Mouse (Mus musculus) erythroblast, adult 5-6 weeks (primary cell): Measurements from ENCODE around the gene Slc38a2. TPM values are rescaled to one million over a fixed set of nuclear protein-coding genes. Genes with fewer than 3 reads are reported as not detected.

Experiments used
- ATAC-seq: replicated peaks from 2 replicates; pipeline ENCODE4 v1.8.0; 2016; ENCODE audit warnings: moderate number of reproducible peaks, mild to moderate bottlenecking, moderate TSS enrichment, inconsistent platforms; ENCODE audit not compliant: poor library complexity, low FRiP score, severe bottlenecking
- total RNA-seq, 2 experiments: library from RNA; stranded (forward) in 1 of 2; stranded (reverse) in 1 of 2; fragments of 150-400 nt in 1 of 2; fragments of 200-764, 138-1000 nt in 1 of 2; gene quantifications; 2 replicates each; pipeline versions ENCODE4 v1.2.3 to v1.2.4; 2015 to 2017; ENCODE audit warnings: low replicate concordance in 2 of 2

The Slc38a2 gene
- total RNA-seq, 2 experiments from 2014 or later: 29.1 to 34.4 TPM

DNA sequence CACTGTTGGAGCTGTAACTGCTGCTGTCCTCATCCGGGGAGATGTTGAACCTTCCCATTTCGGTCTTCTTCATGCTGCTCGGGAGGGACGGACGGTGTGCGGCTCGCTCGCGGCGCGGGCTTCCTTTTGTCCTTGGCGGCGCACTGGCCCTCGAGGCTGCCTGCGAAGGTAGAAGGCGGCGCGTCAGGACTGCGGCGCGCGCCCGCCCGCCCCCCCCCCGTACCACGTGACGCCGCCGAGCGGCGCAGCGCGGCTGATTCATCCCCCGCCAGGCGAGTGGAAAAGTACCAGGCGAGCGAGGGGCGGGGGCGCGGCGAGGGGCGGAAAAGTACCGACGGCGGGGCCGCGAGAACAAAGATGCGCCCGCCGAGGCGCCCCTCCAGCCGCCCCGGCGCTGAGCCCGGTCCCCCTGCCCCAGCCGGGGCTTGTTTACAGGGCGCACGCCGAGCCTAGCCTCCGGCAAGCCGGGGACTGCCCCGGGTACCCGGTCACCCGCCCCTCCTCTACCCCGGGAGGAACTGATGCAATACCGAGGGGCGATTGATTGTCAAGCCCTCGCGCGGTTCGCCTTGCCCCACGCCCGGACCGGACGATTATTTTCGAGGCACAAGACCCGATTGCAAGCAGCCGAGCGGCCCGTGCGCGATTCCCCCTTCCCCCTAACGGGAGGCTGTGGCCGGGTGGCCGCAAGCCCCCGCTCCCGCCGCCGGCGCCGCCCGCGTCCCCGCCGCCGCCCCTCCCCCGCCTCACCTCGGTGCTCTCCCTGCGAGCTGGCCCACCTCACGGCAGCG, 677 bp downstream of the Slc38a2 start:
- peak; percentile 61 for ATAC-seq

DNA sequence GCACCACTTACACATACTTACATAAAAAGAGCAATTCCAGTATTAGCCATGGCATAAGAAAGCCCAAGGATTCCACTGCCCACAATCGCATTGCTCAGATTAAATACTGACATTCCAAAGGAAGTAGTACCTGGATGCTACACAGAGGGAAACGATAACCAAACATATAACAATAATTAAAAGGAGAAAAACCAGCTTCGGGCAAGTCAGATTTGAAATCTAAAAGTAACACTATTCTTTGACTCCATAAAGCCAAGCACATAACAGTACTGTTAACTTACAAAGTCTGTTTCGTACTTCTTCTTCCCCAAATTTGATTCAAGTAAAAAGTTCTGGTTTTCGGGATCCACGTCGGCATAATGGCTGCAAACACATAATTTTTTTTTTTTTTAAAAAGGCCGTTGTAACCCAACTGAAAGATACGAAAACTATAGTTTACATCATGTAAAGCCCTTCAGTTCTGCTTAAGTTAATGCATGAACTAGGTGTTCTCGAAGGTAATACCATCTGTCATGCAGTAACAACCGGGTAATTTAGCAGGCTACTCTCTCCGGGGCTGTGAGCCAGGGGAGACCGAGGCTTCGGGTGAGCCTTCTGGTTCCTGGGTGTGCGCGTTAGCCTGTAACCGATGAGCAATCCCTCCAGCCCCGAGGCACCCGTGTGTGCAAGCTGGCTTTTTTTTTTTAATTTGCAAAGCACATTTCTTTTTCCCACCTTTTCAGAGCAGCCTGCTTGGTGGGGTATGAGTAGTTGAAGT, 1.5 kb downstream of the Slc38a2 start:
- peak; percentile 47 for ATAC-seq

GRCm38 (mm10) chr15:96696486-96697284, 2.8 kb downstream of the Slc38a2 start:
- ATAC-seq: no peak

- no peak for ATAC-seq
These were observed 3.8 kb downstream of the Slc38a2 start for GRCm38 (mm10) chr15:96695455-96696421.

DNA sequence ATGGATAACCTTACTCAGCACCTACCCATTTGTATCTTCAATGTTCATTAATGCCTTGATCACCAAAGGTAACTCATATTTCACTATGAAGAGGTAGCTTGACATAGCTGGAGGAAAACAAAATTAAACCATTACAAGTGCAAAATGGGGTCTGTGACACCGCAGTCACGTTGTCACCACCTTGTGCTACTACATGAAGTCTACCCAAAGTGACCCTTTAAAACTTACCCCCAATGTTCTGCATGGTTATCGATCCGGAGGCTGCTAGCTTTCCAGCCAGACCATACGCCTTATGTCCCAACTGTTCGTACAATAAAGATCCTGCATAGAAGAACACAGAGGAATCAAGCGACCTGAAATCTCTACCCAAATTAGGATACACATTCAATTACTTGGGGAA, 4.5 kb downstream of the Slc38a2 start:
- no peak for ATAC-seq

DNA sequence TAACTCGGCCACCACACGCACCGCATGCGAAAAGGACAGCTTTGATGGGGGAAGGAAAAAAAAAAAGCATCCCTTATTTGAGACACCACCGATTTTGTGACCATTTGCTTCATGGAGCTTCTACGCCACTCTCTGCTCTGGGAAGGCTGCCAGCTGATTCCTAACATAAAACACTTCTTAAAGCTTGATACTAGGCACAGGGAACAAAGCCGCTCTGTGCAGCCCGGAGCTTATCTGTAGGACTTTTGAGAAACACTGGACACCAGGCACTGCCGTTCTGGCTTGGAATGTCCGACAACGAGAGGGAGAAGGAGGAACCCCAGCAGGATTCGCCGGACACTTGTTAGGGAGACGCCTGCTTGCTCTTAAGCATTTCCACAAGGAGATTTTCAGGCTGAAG, 5.8 kb downstream of the Slc38a2 start:
- no peak for ATAC-seq

DNA sequence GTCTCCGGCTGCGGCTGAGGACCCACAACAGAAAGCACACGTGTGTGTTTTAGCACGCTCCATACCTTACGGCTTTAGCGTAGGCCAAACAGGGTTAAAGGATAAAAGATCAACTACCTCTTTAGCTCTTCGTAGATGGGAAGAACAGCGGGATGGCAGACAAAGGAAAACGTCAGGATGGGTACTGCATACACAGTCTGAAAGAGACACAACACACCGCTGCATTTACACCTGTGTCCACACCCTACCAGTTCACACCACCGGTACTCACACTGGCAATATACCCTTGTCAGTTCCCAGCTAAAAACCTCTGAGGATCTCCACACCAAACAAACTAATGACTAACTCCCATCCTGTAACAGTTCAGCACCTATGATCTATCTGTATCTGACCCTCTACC, 7.1 kb downstream of the Slc38a2 start:
- ATAC-seq: no peak

DNA sequence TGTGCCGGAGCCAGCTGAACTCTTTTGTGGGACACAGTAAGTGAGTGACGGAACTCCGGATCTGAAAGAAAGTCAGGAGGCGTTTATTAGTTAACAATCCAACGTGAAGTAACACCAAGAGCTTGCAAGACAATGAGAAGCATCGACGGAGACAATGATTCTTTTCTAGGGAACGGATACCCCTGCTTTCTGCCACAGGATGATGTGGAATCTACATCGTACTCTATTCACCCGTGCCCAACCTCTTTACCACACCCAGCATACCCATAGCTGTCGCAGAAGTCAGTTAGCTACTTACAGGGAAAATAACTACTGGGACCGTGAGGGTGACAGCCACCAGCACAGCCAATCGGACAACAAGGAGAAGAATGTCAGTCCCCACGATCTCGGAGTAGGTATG, 8.1 kb downstream of the Slc38a2 start:
- no peak for ATAC-seq

- no peak for ATAC-seq
These were observed 8.7 kb downstream of the Slc38a2 start for GRCm38 (mm10) chr15:96690829-96691228.

DNA sequence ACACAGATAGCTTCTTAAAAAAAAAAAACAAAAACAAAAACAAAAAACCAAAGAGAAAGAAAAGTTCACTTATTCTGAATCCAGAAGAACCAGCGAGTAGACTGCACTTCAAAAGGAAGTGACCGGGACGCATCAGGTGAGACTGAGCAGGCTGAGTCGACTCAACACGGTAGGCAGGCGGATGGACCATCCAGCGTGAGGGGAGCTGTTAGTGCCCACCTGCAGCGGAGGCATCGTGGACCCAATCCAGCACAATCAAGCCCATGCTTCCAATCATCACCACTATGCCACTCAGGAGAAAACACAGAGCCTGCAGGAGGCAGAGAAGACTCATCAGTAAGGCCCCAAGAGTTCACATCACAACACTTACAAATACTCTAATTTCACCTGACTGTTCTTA, 9.6 kb downstream of the Slc38a2 start:
- ATAC-seq: no peak

DNA sequence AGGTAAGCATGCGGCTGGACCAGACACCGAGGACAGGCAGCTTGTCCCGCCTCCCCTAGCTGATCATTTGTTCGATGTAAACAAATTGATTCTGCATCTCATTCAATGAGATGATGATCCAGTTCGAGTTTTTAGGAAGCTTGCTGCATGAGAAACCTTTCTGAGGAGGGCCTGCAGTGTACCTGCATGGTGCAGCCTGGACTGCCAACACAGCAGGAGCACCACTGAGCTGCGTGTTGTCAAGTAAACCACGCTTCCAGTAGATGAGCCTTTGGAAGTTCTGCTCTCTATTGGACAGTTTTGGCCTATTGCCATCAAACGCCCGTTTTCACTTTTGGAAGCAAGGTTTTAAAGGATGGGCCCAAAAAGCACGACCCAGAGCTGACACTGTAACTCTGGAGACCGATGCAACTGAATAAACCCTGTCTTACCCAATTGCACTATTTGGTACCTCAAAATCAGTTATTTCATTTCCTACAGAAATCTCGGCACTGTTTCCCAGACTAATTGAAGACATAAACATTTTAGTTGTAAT, 10.7 kb downstream of the Slc38a2 start:
- no peak for ATAC-seq

GRCm38 (mm10) chr15:96688036-96688435, 11.5 kb downstream of the Slc38a2 start:
- no peak for ATAC-seq

- no peak for ATAC-seq
These were observed 12.2 kb downstream of the Slc38a2 start for GRCm38 (mm10) chr15:96687366-96687765.

GRCm38 (mm10) chr15:96686201-96687159, 13.1 kb downstream of the Slc38a2 start:
- ATAC-seq: no peak

GRCm38 (mm10) chr15:96685273-96685672, 14.3 kb downstream of the Slc38a2 start:
- ATAC-seq: no peak

DNA sequence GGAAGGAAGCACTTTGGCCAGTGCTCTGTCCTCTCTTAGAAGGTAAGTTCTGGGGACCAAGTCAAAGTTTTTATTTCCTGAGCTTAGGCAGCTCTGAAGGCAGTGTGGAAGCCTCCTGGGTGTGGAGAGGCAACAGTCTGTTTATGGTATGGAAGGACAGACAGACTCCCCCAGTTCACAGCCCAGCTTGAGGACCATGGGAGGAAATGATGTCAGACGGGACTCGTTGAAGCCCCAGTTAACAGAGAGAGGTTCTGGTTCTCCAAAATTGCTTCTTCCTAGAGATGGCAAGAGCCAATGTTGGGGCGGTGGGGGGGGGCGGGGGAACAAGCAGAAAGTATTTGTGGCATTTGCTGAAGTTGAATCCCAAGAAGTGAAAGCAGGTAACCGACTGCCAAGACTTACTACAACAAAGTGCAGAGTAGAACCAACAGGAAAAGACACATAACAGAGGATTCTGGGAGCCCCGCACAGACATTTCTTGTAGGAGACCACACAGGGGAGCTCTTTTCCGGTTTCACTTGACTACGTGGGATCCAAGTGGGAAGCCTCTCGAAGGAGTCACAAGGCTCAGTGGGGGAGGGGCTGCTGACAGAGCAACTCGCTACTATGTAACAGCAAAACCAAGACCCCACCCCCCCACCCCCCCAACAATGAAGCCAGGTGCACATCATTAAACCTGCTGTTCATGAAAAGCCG, 15.2 kb downstream of the Slc38a2 start:
- ATAC-seq: no peak
